Mouse (Mus musculus): ENCODE measurements around the gene Rps6kl1. TPM values are rescaled to one million over a fixed set of nuclear protein-coding genes. Genes with fewer than 3 reads are reported as not detected.

Rps6kl1 gene
- total RNA-seq, 2 experiments from 2014 or later: 41.1 to 43.1 TPM

GRCm38 (mm10) chr12:85110011-85110697 is 40.9 kb downstream of the Rps6kl1 start:
- no peak for DNase-seq (ENCODE audit: low spot score in 2 of 2)

GRCm38 (mm10) chr12:85109426-85109825 is 41.6 kb downstream of the Rps6kl1 start:
- no peak for DNase-seq (ENCODE audit: low spot score in 2 of 2)

GRCm38 (mm10) chr12:85108643-85109042 is 42.4 kb downstream of the Rps6kl1 start:
- no peak for DNase-seq (ENCODE audit: low spot score in 2 of 2)

GRCm38 (mm10) chr12:85106292-85106691 is 44.8 kb downstream of the Rps6kl1 start:
- no peak for DNase-seq (ENCODE audit: low spot score in 2 of 2)

- DNase-seq (ENCODE audit: low spot score in 2 of 2): no peak
Measured at GRCm38 (mm10) chr12:85104789-85105188, 46.3 kb downstream of the Rps6kl1 start.

DNA sequence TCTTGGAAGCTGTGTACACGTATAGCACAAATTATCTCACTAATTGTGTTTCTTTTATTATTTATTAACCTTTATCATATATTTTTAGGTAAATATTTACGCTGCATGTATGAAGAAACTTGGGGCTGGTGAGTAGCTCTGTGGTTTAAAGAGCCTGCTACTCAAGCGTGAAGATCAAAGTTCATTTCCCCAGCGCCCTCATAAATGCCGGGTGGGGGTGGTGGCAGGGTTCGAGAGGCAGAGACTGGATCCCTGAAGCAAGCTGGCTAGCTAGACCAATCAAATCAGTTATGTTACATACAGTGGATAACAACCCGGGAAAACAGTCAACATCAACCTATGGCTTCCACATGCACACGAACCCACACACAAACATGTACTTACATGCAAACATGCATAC is 48.0 kb downstream of the Rps6kl1 start:
- DNase-seq (ENCODE audit: low spot score in 2 of 2): no peak

DNA sequence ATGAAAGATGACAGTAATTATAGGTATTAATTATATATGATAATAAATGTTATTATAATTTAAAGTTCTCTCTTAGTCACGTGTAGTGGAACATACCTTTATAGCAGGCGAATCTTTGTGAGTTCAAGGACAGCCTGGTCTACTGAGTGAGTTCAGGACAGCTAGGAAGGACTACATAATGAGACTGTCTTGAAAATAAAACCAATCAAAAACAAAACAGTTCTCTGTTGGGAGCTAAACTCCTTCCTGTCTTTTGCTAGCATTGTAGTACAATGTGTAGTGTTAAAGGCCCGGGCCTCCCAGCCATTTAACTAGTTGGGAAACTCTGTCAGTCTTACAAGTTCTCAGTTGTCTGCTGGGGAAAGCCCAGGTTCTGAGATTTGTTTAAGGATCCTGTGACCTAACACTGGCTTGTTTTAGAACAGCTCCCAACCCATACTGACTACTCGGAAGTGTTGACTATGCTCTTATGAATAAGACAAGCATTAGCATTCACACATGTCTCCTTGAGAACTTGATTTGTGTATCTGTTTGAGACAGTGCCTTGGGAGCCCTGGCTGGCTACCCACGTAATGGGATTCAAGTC is 49.5 kb downstream of the Rps6kl1 start:
- DNase-seq (ENCODE audit: low spot score in 2 of 2): no peak

DNA sequence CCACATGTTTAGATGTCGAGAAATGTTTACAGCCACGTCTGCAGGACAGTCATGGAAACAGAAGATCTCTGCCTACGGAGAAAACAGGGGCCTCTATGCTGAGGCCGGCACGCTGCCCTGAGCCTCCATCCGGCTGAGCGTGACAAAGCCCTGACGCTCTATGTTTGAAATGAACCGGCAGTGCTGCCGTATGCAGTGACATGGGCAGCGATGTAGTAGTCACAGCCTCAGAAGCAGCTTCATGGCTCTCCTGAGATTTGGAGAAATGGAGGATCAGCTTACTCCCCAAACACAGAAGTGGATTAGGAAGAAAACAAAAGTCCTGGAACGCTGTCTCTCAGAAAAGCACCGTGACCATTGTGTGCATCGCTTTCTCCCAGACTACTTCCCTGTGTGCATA is 50.1 kb downstream of the Rps6kl1 start:
- DNase-seq (ENCODE audit: low spot score in 2 of 2): no peak

DNA sequence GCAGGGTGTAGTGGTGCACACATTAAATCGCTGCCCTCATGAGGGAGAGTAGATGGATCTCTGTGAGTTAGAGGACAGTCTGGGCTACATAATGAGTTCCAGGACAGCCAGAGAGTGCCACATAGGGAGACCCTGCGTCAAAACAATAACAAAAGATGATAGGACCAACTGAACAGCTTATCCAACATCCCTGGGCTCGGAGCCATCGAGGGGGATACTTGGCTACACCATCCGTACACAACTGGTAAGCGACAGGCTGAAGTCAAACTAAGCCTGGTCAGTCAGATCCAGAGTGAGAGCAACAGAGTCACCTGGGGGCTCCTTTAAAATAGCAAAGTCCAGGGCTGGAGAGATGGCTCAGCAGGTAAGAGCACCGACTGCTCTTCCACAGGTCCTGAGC is 55.2 kb downstream of the Rps6kl1 start:
- DNase-seq (ENCODE audit: low spot score in 2 of 2): no peak

- no peak for DNase-seq (ENCODE audit: low spot score in 2 of 2)
Measured at GRCm38 (mm10) chr12:85095146-85095545, 55.9 kb downstream of the Rps6kl1 start.

DNA sequence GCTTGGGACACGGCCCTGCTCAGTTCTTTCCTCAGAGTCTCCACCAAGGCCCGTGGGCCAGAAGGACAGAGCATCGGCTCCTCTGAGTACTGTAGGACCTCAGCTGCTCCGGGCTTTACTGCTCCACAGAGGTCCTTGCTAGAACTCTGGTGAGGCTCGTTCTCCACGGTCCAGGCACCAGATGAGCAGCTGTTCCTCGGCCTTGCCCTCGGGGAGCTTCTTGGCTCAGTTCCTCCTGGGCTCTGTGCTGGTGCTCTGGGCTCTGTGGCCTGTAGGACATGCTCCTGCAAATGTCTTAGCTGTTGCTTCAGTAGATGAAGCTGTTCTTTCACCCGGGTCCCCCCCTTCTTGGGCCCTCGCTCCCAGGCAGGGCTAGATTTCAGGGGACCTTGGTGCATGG is 56.4 kb downstream of the Rps6kl1 start:
- DNase-seq (ENCODE audit: low spot score in 2 of 2): no peak

DNA sequence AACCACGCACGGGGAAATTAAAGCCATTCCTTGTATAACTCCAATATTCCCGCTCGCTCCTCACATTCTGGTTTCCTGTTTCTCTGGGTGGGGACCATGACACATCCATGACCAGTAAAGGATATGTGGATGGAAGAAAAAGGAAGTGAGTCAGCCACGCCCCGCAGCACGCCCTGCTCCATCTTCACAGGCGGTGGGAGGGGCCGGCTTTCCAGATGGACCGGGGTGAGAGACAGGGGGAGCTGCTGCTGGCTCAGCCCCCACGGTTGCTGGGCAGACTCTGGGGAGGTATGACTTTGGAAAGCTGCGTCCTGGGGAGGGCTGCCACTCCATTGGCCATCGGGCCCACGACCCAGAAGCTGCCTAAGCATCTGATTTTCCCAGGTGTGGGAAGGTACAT is 57.1 kb downstream of the Rps6kl1 start:
- no peak for DNase-seq (ENCODE audit: low spot score in 2 of 2)

- peak; percentile 34 to 66 for DNase-seq (ENCODE audit: low spot score in 2 of 2)
Measured at GRCm38 (mm10) chr12:85092214-85092613, 58.9 kb downstream of the Rps6kl1 start.

- no peak for DNase-seq (ENCODE audit: low spot score in 2 of 2)
Measured at GRCm38 (mm10) chr12:85091190-85091589, 59.9 kb downstream of the Rps6kl1 start.

GRCm38 (mm10) chr12:85087845-85088244 is 63.2 kb downstream of the Rps6kl1 start:
- DNase-seq (ENCODE audit: low spot score in 2 of 2): no peak

Other genes with a start within 250 kb of the Rps6kl1 start
- gene Fcf1, start 180.4 kb downstream of the Rps6kl1 start, total RNA-seq (2021): 10 to 100 TPM; 35.4 to 36.6 TPM
- 100 to 1,000 TPM in 1 of 2 experiments, 10 to 100 TPM in 1; 99.4 to 107 TPM for gene Arel1, start 180.4 kb downstream of the Rps6kl1 start, total RNA-seq (2021)
- 100 to 1,000 TPM; 114 to 128 TPM for gene Ylpm1, start 154.9 kb downstream of the Rps6kl1 start, total RNA-seq (2021)
- 1 to 10 TPM; 2.1 to 2.4 TPM for gene Prox2, start 40.5 kb downstream of the Rps6kl1 start, total RNA-seq (2021)
- gene Dlst, start 40.4 kb downstream of the Rps6kl1 start, total RNA-seq (2021): 100 to 1,000 TPM; 169 to 175 TPM
- gene Pgf, start 26.5 kb upstream of the Rps6kl1 start, total RNA-seq (2021): 1 to 10 TPM; 5.2 to 6.6 TPM
- gene Eif2b2, start 68.2 kb upstream of the Rps6kl1 start, total RNA-seq (2021): 10 to 100 TPM; 58.3 to 66.6 TPM
- gene Mlh3, start 119.3 kb upstream of the Rps6kl1 start, total RNA-seq (2021): 10 to 100 TPM; 15.4 to 15.8 TPM
- 10 to 100 TPM; 32.8 to 36.8 TPM for gene Acyp1, start 137.2 kb upstream of the Rps6kl1 start, total RNA-seq (2021)
- gene Zc2hc1c, start 137.3 kb upstream of the Rps6kl1 start, total RNA-seq (2021): 1 to 10 TPM in 1 of 2 experiments, under 1 TPM in 1; 0.88 to 1.2 TPM
- gene Nek9, start 188.1 kb upstream of the Rps6kl1 start, total RNA-seq (2021): 10 to 100 TPM; 29.4 to 29.6 TPM
- gene Tmed10, start 223.6 kb upstream of the Rps6kl1 start, total RNA-seq (2021): 100 to 1,000 TPM; 146 to 156 TPM

Measured in layer of hippocampus, postnatal 14 days (tissue).